Mouse (Mus musculus) brain, embryonic 14.5 days (tissue): ENCODE results near the gene Sgip1.

Experiments used
- CTCF ChIP-seq: fragments of 200-500 bp; IDR thresholded peaks from 2 replicates; pipeline ENCODE4 v1.5.1; 2012; ENCODE audit warnings: inconsistent platforms, mild to moderate bottlenecking, moderate library complexity, borderline replicate concordance; ENCODE audit not compliant: insufficient read depth, insufficient read length; ENCODE audit errors: extremely low read depth
- POLR2A ChIP-seq: fragments of 200-500 bp; IDR thresholded peaks from 2 replicates; pipeline ENCODE4 v1.6.1; 2012; ENCODE audit warnings: mild to moderate bottlenecking, inconsistent platforms, borderline replicate concordance; ENCODE audit not compliant: poor library complexity, insufficient read depth, insufficient read length, severe bottlenecking; ENCODE audit errors: extremely low read depth

- TF ChIP-seq CTCF (no peak), POLR2A (no peak)
These were observed 112.4 kb downstream of the Sgip1 start for GRCm38 (mm10) chr4:102853330-102854022.
